Mouse (Mus musculus) lung, postnatal 0 days (tissue): ENCODE data around the gene Grsf1. TPM values are rescaled to one million over a fixed set of nuclear protein-coding genes. Genes with fewer than 3 reads are reported as not detected.
A peak's percentile ranks its signal among the peaks of the same experiment; 100 is the strongest.

ENCODE experiments used
- ATAC-seq: fragments of 200-750 bp; cut with Nextera tagmentation; 2 replicates; pipeline ENCODE4 v1.8.0; 2017; ENCODE audit warnings: moderate library complexity
- DNase-seq: peaks from one replicate; pipeline ENCODE4 v3.0.0-alpha.2; 2016; ENCODE audit warnings: low spot score
- H3K27ac ChIP-seq: fragments of 300-500 bp; sonication (generic); 2 replicates; pipeline ENCODE4 v1.5.1; 2014; ENCODE audit warnings: antibody characterized with exemption, mild to moderate bottlenecking, low read length, mixed read lengths
- H3K27me3 ChIP-seq: fragments of 300-500 bp; sonication (generic); replicated peaks from 2 replicates; pipeline ENCODE4 v1.6.1; 2014; ENCODE audit warnings: low read length, mixed read lengths; ENCODE audit not compliant: insufficient read depth
- H3K36me3 ChIP-seq: fragments of 300-500 bp; sonication (generic); 2 replicates; pipeline ENCODE4 v1.6.1; 2014; ENCODE audit warnings: low read length, mixed read lengths; ENCODE audit not compliant: insufficient read depth
- H3K4me1 ChIP-seq: fragments of 300-500 bp; sonication (generic); 2 replicates; pipeline ENCODE4 v1.6.1; 2014; ENCODE audit warnings: antibody characterized with exemption, low read depth, low read length, mixed read lengths; ENCODE audit not compliant: insufficient read depth
- H3K4me2 ChIP-seq: fragments of 300-500 bp; sonication (generic); replicated peaks from 2 replicates; pipeline ENCODE4 v1.6.1; 2014; ENCODE audit warnings: low read depth, mild to moderate bottlenecking, low read length, moderate library complexity, mixed read lengths
- H3K4me3 ChIP-seq: fragments of 300-500 bp; sonication (generic); 2 replicates; pipeline ENCODE4 v1.5.1; 2014; ENCODE audit warnings: low read depth, low read length
- H3K9ac ChIP-seq: fragments of 300-500 bp; sonication (generic); replicated peaks from 2 replicates; pipeline ENCODE4 v1.6.1; 2014; ENCODE audit warnings: low read depth, mild to moderate bottlenecking
- H3K9me3 ChIP-seq: fragments of 300-500 bp; sonication (generic); 2 replicates; pipeline ENCODE4 v1.6.1; 2016; ENCODE audit warnings: low read length, mixed read lengths
- CTCF ChIP-seq: IDR thresholded peaks from 2 replicates; pipeline ENCODE4 v1.5.1; 2016; ENCODE audit warnings: antibody characterized with exemption, mild to moderate bottlenecking
- EP300 ChIP-seq: IDR thresholded peaks from 2 replicates; pipeline ENCODE4 v1.6.1; 2016; ENCODE audit warnings: antibody characterized with exemption, mild to moderate bottlenecking, control low read depth
- WGBS: fragments of 180-500 bp; shearing (Covaris S2); extraction: QIAGEN DNeasy Blood & Tissue Kit; methylation state at CpG from one replicate; pipeline ENCODE4 v1.1.7; 2014; 5-methylcytosine and 5-hydroxymethylcytosine counted together
- polyA plus RNA-seq: library from polyadenylated mRNA; unstranded; fragments of >200 nt; fragmentation: Nextera tagmentation; extraction: Ambion mirVana; gene quantifications from 2 replicates; pipeline ENCODE4 v1.2.1, GENCODE M21; 2015

Gene Grsf1
- polyA plus RNA-seq, 1 experiment from 2014 or later, result 46.0 TPM

DNA sequence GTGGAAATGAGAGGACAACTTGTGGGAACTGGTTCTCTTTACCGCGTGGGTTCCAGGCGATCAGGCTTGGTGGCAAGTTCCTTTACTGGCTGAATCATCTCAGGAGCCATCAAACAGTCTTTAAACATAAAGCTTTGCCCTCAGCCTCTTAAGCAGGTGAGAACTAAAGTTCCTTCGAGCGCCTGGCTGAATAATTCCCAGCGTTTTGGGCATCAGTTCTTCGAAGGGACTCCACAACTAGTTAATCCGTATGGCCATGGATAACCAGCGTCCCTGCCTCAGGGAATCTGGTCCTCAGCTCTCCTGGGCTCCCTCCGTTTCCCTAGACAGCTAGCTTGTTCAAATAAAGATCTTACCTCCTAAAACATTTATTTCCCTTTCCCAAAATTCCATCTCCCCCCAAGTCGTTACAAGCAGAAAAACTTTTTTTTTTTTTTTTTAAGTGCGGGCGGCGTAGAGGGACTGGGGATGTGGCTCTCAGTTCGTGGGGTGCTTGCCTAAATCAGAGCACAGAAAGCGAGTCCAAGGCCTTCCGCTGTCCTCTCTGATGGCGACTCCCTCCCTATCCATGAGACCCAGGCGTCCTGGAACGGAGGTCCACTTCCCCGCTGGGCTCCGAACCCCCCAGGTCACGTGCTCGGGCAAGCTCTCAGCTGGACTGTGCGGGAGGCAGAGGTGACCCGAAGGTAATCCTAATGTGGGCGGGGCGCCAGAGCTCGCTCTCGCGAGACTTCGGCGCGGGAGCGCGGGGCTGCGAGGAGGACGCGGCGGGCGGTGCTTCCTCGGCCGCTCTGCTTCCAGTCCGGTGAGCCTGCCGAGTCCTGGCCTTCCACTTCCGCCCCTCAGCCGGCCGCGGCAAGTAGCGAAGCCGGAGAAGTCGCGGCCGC, 44.4 kb upstream of the Grsf1 start, which contains the start of gene Mob1b:
Mob1b (plus strand) TSS at position 740 of the 887 bp plus-strand sequence.
- 1% methylated on average over 54 of the region's 54 CpGs for WGBS
- Histone ChIP-seq H3K4me1 (peaks cover 14% of the 10 kb centered on the region; the same call in 1 of the 2 replicates), H3K9me3 (no peaks in the 10 kb centered on the region), H3K9ac (peak within 1 kb of the TSS; percentile 86), H3K4me3 (peak within 1 kb of the TSS; percentile 98), H3K36me3 (no peaks in the 10 kb centered on the region), H3K27me3 (no peaks in the 10 kb centered on the region), H3K4me2 (peak within 1 kb of the TSS; percentile 75), H3K27ac (peak within 1 kb of the TSS; percentile 98)
- ATAC-seq, result peak; percentile 95
- TF ChIP-seq EP300 (0 out of 2 replicates have a peak, but pooled peaks have one; percentile 19), CTCF (no peak)
- DNase-seq, result peak; percentile 97

DNA sequence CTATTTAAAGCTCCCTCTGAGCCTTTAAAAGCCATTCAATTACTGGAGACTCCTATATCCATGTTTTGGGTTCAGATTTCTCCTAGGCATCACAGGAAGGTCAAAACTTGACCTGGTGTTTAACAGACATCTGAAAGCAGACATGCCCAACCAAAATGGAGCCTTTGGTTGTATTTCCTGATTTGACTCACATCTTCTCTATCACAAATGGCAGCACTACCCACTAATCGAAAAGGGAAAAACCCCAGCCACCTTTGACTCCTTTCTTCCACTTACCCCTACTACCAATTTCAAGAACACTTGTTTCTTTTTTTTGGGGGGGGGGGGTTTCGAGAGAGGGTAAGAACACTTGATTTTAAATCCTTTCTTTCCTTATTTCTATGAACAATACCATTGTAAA, 41.0 kb upstream of the Grsf1 start:
- DNase-seq, result no peak
- H3K36me3 ChIP-seq, result no peaks in the 10 kb centered on the region
- no peaks in the 10 kb centered on the region for H3K27me3 ChIP-seq
- no peaks in the 10 kb centered on the region for H3K9me3 ChIP-seq
- no peak overlapping the region for H3K4me2 ChIP-seq
- peaks cover 8% of the 10 kb centered on the region; the same call in 1 of the 2 replicates for H3K4me1 ChIP-seq
- TF ChIP-seq CTCF (no peak), EP300 (no peak)
- no peak overlapping the region for H3K4me3 ChIP-seq
- H3K27ac ChIP-seq, result no peak overlapping the region
- WGBS, result 91% methylated on average over 2 of the region's 2 CpGs
- H3K9ac ChIP-seq, result no peak overlapping the region
- no peak for ATAC-seq

DNA sequence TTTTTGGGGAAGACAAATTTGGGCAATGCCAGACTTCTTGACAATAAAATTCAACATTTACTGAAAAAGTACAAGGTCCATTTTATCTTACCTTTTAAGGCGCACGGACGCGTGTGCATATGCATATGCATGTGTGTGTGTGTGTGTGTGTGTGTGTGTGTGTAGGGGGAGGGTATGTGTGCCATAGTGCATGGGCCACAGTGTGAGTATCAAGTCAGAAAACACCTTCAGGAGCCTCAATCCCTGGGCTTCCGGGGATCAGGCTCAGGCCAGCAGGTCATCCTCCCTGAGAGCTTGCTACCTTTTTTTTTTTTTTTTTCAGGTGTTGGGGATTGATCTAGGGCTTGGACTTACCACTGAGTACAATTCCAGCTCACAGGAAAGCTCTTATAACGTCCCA, 36.4 kb upstream of the Grsf1 start:
- ATAC-seq, result no peak
- TF ChIP-seq EP300 (no peak), CTCF (no peak)
- no peak overlapping the region for H3K9ac ChIP-seq
- H3K4me3 ChIP-seq, result no peak overlapping the region
- DNase-seq, result no peak
- no peaks in the 10 kb centered on the region for H3K27me3 ChIP-seq
- H3K27ac ChIP-seq, result no peak overlapping the region
- no peak overlapping the region for H3K4me2 ChIP-seq
- 62% methylated on average over 6 of the region's 6 CpGs for WGBS
- no peaks in the 10 kb centered on the region for H3K9me3 ChIP-seq
- no peaks in the 10 kb centered on the region for H3K4me1 ChIP-seq
- H3K36me3 ChIP-seq, result no peaks in the 10 kb centered on the region

DNA sequence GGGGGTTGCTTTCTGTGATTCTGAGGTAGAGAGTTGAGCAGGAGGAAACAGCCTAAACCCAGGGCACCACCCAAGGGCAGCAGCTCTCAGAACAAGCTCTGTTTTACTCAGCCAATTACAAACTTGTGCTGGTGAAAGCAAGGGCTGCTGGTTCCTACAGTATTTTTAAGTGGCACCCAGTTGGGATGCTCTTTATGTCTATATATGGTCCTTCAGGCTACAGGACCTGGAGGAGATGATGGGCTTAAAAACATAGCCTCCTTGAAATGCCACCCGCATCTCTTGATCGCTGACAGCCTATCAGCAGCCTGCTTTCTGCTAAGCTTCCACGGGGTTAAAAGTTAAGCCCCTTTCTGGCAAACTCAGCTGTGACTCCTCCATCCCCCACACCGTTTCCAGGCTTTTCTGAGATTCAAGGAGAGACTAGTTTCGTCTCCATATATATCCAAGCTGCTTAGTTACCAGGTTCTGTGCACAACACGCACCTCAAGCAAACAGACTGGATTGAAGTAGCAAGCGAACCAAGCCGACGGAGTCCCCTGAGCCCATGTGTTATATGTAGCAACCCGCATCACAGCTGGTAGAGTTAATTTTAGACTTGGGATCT, 35.8 kb upstream of the Grsf1 start:
- H3K9me3 ChIP-seq, result no peaks in the 10 kb centered on the region
- H3K27me3 ChIP-seq, result no peaks in the 10 kb centered on the region
- peak; percentile 67 for ATAC-seq
- TF ChIP-seq CTCF (no peak), EP300 (no peak)
- DNase-seq, result no peak
- H3K4me3 ChIP-seq, result no peak overlapping the region
- no peaks in the 10 kb centered on the region for H3K4me1 ChIP-seq
- peak overlapping the region; percentile 32; the same call in 1 of the 2 replicates for H3K27ac ChIP-seq
- H3K36me3 ChIP-seq, result no peaks in the 10 kb centered on the region
- 26% methylated on average over 10 of the region's 10 CpGs for WGBS
- no peak overlapping the region for H3K9ac ChIP-seq
- no peak overlapping the region for H3K4me2 ChIP-seq

DNA sequence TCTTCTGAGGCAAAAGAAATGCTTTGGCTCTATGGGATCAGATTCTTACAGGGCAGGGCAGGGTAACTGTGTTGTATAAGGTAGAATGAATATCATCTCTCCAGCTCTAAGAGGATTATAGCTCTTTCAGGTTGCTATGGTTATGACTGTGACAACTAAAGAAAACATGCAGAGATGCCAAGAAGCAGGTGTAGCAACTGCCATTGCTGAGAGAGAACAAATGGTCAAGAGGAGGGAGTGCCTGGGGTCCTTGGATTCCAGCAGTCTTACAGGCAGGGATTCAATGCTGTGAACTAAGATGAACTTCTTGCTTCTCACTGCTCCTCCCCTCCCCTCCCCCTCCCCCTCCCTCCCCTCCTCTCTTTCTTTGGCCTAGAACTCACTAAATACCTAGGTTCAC, 35.2 kb upstream of the Grsf1 start:
- no peak overlapping the region for H3K4me2 ChIP-seq
- no peak overlapping the region for H3K4me3 ChIP-seq
- no peaks in the 10 kb centered on the region for H3K27me3 ChIP-seq
- no peaks in the 10 kb centered on the region for H3K4me1 ChIP-seq
- H3K9ac ChIP-seq, result no peak overlapping the region
- TF ChIP-seq CTCF, result no peak
- TF ChIP-seq EP300, result peak; percentile 67
- peak; percentile 91 for DNase-seq
- 0 out of 2 replicates have a peak overlapping the region, but pooled peaks have one; percentile 32 for H3K27ac ChIP-seq
- no peaks in the 10 kb centered on the region for H3K9me3 ChIP-seq
- peak; percentile 96 for ATAC-seq
- no peaks in the 10 kb centered on the region for H3K36me3 ChIP-seq

DNA sequence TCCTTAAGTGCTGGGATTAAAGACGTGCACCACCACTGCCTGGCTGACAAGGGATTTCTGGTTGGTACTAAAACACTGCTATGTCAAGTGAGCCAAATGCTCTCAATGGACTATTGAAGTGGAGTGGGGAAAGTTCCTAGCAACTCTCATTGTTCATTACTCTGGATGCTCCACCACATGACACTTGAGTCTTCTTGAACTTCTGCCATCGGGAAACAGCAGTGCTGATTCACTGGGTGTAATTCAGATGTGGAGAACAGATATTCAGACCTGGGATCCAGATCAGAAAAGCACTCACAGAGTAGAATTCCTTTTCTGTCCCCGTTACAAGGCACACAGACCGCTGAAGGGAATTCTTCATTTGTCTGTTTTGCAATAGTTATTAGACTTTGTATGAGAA, 27.6 kb upstream of the Grsf1 start:
- Histone ChIP-seq H3K27ac (no peak overlapping the region), H3K4me3 (no peak overlapping the region)
- WGBS, result 69% methylated on average over 4 of the region's 4 CpGs

More for the DNA sequence above, 27.6 kb upstream of the Grsf1 start:
- TF ChIP-seq CTCF, result no peak
- no peak for TF ChIP-seq EP300
- Histone ChIP-seq H3K36me3 (no peaks in the 10 kb centered on the region), H3K27me3 (no peaks in the 10 kb centered on the region), H3K9ac (no peak overlapping the region), H3K4me1 (no peaks in the 10 kb centered on the region), H3K9me3 (no peaks in the 10 kb centered on the region), H3K4me2 (no peak overlapping the region)
- ATAC-seq (no peak), DNase-seq (no peak)
